Mouse (Mus musculus) retina, postnatal 7 days (tissue): ENCODE measurements at regions not wholly inside any gene's neighbourhood (a gene's known extent, or its start where the extent isn't known, plus 50 kb on each side); places are given as distances from the start of the nearest gene placed in this dataset.

Source experiments
- DNase-seq: peaks from one replicate; pipeline ENCODE4 v3.0.0-alpha.2; 2012; ENCODE audit warnings: low read depth, low spot score

GRCm38 (mm10) chr17:93067850-93068249, 131.0 kb upstream of the Adcyap1 start:
- peak; percentile 1 for DNase-seq

DNA sequence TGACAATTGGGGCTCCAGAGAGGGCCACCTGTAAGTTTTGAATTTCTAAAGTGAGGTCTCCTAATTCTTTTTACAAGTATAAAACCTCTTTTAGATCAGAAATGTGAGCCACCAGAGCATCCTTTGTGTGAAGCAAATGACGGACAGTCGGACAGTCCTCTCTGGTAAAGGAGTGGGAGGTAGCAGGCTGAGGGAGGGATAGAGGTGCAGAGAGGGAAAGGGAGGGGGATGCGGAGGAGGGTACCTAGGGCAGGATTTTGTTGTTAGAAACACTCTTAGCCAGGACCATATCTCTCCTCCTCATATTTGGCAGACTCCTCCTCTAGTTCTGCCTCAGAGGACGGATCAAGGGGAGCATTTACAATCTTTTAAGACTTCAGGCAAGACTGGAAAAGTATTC, 130.3 kb upstream of the Adcyap1 start:
- DNase-seq, result no peak

- DNase-seq, result no peak
Measured at GRCm38 (mm10) chr17:93084048-93084447, 114.8 kb upstream of the Adcyap1 start.

DNA sequence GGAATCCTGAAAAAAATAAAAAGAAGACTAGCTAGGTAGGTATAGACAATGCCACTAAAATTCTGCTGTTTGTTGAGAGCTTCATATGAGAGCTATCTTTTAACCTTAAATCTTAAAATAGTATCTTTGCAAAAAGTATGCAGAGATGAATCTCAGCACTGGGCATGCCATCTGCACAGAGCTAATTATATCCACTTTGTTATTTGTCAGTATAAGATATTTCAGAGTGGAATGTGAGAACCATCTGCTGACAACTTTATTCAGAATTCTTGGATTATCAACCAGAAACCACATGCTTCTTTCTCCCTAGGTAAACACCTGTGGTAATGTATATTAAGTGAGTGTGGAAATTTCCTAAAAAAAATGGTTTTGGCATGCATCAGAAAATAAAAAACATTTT, 94.3 kb upstream of the Adcyap1 start:
- no peak for DNase-seq

- DNase-seq, result no peak
Measured at GRCm38 (mm10) chr17:93140003-93140402, 58.8 kb upstream of the Adcyap1 start.

- DNase-seq, result no peak
Measured at GRCm38 (mm10) chr17:93141125-93141524, 57.7 kb upstream of the Adcyap1 start.
